Comparison of ENCODE assay signal across 18 mouse cellular contexts in genomic region chr11:98319120-98319519, GRCm38 (mm10). TPM values are rescaled to one million over a fixed set of nuclear protein-coding genes. Genes with fewer than 3 reads are reported as not detected.
DNase-seq lines count a peak whose midpoint lies in the region; ATAC-seq lines count a peak whose summit lies in the region.
"Had no signal": no experiment of that assay in that cellular context is flagged by ENCODE, and none has a peak within 500 bp of the region (broad histone marks: within the 10 kb centered on the region; RNA-seq: fewer than 3 reads in every experiment).

No protein-coding gene starts in this region.

- no peak for ATAC-seq in hindbrain, embryonic 15.5 days (ENCODE audit: low FRiP score, low read depth)
- no peak for ATAC-seq in hindbrain, embryonic 11.5 days (ENCODE audit: low FRiP score)
- peak; percentile 65; the same call in 1 of the 2 replicates for ATAC-seq in forebrain, embryonic 14.5 days
- ATAC-seq: intestine, postnatal 0 days had no signal

- peak overlapping the region; percentile 26; the same call in 1 of the 2 replicates for H3K4me2 ChIP-seq in hindbrain, embryonic 15.5 days
- no peak overlapping the region for H3K4me2 ChIP-seq in hindbrain, embryonic 11.5 days (replicated peaks; ENCODE audit: low read depth, low read length)
- peak overlapping the region; percentile 53 for H3K4me2 ChIP-seq in forebrain, embryonic 14.5 days (ENCODE audit: low read length)
- H3K4me2 ChIP-seq: lung, embryonic 14.5 days had no signal

- no peak for DNase-seq in hindbrain, embryonic 11.5 days (ENCODE audit: low spot score)
- DNase-seq in brain, adult 2 months (ENCODE audit: low read depth, low spot score) = peak; percentile 83
- peak; percentile 57 for DNase-seq in cerebellum, adult 8-10 months
- peak; percentile 84 for DNase-seq in forebrain, embryonic 14.5 days (ENCODE audit: low spot score)
- DNase-seq in adrenal gland, adult 8-10 months = no peak
- DNase-seq in lung, postnatal 14 days = no peak
- DNase-seq: adrenal gland, postnatal 25 days; kidney, postnatal 14 days; lung, embryonic 14.5 days; thymus, adult 2 months had no signal

- no peaks in the 10 kb centered on the region for H3K36me3 ChIP-seq in hindbrain, embryonic 15.5 days
- no peaks in the 10 kb centered on the region for H3K36me3 ChIP-seq in hindbrain, embryonic 11.5 days (ENCODE audit: control insufficient read depth, insufficient read depth, low read length)
- H3K36me3 ChIP-seq in forebrain, embryonic 14.5 days (ENCODE audit: control insufficient read depth, insufficient read depth, low read length) = no peaks in the 10 kb centered on the region

- no peaks in the 10 kb centered on the region for H3K9me3 ChIP-seq in hindbrain, embryonic 15.5 days
- H3K9me3 ChIP-seq in hindbrain, embryonic 11.5 days (ENCODE audit: control insufficient read depth, low read length) = no peaks in the 10 kb centered on the region
- H3K9me3 ChIP-seq in forebrain, embryonic 14.5 days (replicated peaks; ENCODE audit: control insufficient read depth, low read length) = no peaks in the 10 kb centered on the region
- H3K9me3 ChIP-seq: megakaryocyte, embryonic 14.5 days had no signal

- 2% methylated on average over 15 of the region's 15 CpGs for WGBS in hindbrain, embryonic 15.5 days
- WGBS in hindbrain, embryonic 11.5 days = 4% methylated on average over 15 of the region's 15 CpGs
- 2% methylated on average over 15 of the region's 15 CpGs for WGBS in forebrain, embryonic 14.5 days

- peaks cover 85% of the 10 kb centered on the region for H3K27me3 ChIP-seq in hindbrain, embryonic 15.5 days
- H3K27me3 ChIP-seq in hindbrain, embryonic 11.5 days (ENCODE audit: control insufficient read depth, insufficient read depth, low read length) = peaks cover 93% of the 10 kb centered on the region
- peaks cover 83% of the 10 kb centered on the region for H3K27me3 ChIP-seq in forebrain, embryonic 14.5 days (replicated peaks; ENCODE audit: control insufficient read depth, insufficient read depth, low read length)

- H3K4me1 ChIP-seq in hindbrain, embryonic 15.5 days (replicated peaks) = peaks cover 37% of the 10 kb centered on the region; the same call in 1 of the 2 replicates
- H3K4me1 ChIP-seq in hindbrain, embryonic 11.5 days (replicated peaks; ENCODE audit: control insufficient read depth, insufficient read depth, low read length) = no peaks in the 10 kb centered on the region
- H3K4me1 ChIP-seq in forebrain, embryonic 14.5 days (ENCODE audit: control insufficient read depth, insufficient read depth, low read length) = peaks cover 29% of the 10 kb centered on the region
- H3K4me1 ChIP-seq: megakaryocyte, embryonic 14.5 days had no signal

- H3K27ac ChIP-seq in hindbrain, embryonic 15.5 days (replicated peaks) = peak overlapping the region; percentile 67
- H3K27ac ChIP-seq in hindbrain, embryonic 11.5 days (ENCODE audit: low read depth, low read length) = no peak overlapping the region
- H3K27ac ChIP-seq in forebrain, embryonic 14.5 days (ENCODE audit: low read depth, low read length) = peak overlapping the region; percentile 95

- H3K4me3 ChIP-seq in hindbrain, embryonic 15.5 days = no peak overlapping the region
- no peak overlapping the region for H3K4me3 ChIP-seq in hindbrain, embryonic 11.5 days (ENCODE audit: low read depth, low read length)
- no peak overlapping the region for H3K4me3 ChIP-seq in forebrain, embryonic 14.5 days (ENCODE audit: low read depth, low read length)
- H3K4me3 ChIP-seq: erythroblast, embryonic 14.5 days; megakaryocyte, embryonic 14.5 days had no signal

- H3K9ac ChIP-seq in hindbrain, embryonic 15.5 days = no peak overlapping the region
- H3K9ac ChIP-seq in hindbrain, embryonic 11.5 days (ENCODE audit: low read depth, low read length) = no peak overlapping the region
- H3K9ac ChIP-seq in forebrain, embryonic 14.5 days (ENCODE audit: low read length) = no peak overlapping the region
- H3K9ac ChIP-seq: lung, embryonic 14.5 days had no signal

RNA-seq across cellular contexts. Expression of gene Neurod2, which starts 10.3 kb away (rescaled TPM):
- polyA plus RNA-seq in hindbrain, embryonic 15.5 days (2015; fragmentation: Nextera tagmentation; extraction: Ambion mirVana) = 20.9 and 28.6 TPM in 2 replicates
- polyA plus RNA-seq in hindbrain, embryonic 11.5 days (2014; fragmentation: Nextera tagmentation; extraction: Ambion mirVana) = 0.27 and 0.36 TPM in 2 replicates
- 64.1 and 90.9 TPM in 2 replicates for polyA plus RNA-seq in forebrain, embryonic 14.5 days (2014; fragmentation: Nextera tagmentation; extraction: Ambion mirVana)
- total RNA-seq in adrenal gland, adult 8-10 months (2022) = not detected
- total RNA-seq: adrenal gland, postnatal 25 days; heart, adult 8-10 months; heart, postnatal 25 days; liver, adult 2 months; MEL had no signal
- polyA plus RNA-seq: erythroblast, embryonic 14.5 days; intestine, postnatal 0 days; liver, adult 2 months; lung, embryonic 14.5 days had no signal

RNA-seq across cellular contexts. Expression of gene Ppp1r1b, which starts 29.1 kb away (rescaled TPM):
- 6.1 and 6.9 TPM in 2 replicates for polyA plus RNA-seq in hindbrain, embryonic 15.5 days (2015; fragmentation: Nextera tagmentation; extraction: Ambion mirVana)
- 0.29 and 0.70 TPM in 2 replicates for polyA plus RNA-seq in hindbrain, embryonic 11.5 days (2014; fragmentation: Nextera tagmentation; extraction: Ambion mirVana)
- polyA plus RNA-seq in forebrain, embryonic 14.5 days (2014; fragmentation: Nextera tagmentation; extraction: Ambion mirVana) = 33.1 and 42.2 TPM in 2 replicates
- under 1 TPM in 3 of 4 experiments, not detected in 1; 0.20 to 0.73 (median 0.56) TPM for total RNA-seq in adrenal gland, adult 8-10 months (2022)

RNA-seq across cellular contexts. Expression of gene Stard3, which starts 39.0 kb away (rescaled TPM):
- polyA plus RNA-seq in hindbrain, embryonic 15.5 days (2015; fragmentation: Nextera tagmentation; extraction: Ambion mirVana) = 36.5 and 40.3 TPM in 2 replicates
- polyA plus RNA-seq in hindbrain, embryonic 11.5 days (2014; fragmentation: Nextera tagmentation; extraction: Ambion mirVana) = 40.1 and 43.2 TPM in 2 replicates
- 43.8 and 46.6 TPM in 2 replicates for polyA plus RNA-seq in forebrain, embryonic 14.5 days (2014; fragmentation: Nextera tagmentation; extraction: Ambion mirVana)
- total RNA-seq in adrenal gland, adult 8-10 months (2022) = 10 to 100 TPM; 22.4 to 33.9 (median 29.1) TPM

Comparison
In these comparisons a context has a peak if more than half of its experiments do, and no peak if none do; other contexts are left out.
1. RNA of gene Neurod2, which starts 10.3 kb away (polyA plus RNA-seq): 64.1 to 90.9 TPM in forebrain, embryonic 14.5 days and 20.9 to 28.6 TPM in hindbrain, embryonic 15.5 days; 0.27 to 0.36 TPM in hindbrain, embryonic 11.5 days; every median in the first group is over 10 times any median in the second.
2. DNase-seq: peak in brain, adult 2 months (single experiment), cerebellum, adult 8-10 months (single experiment) and forebrain, embryonic 14.5 days (single experiment); none in hindbrain, embryonic 11.5 days (single experiment), adrenal gland, adult 8-10 months (single experiment) and lung, postnatal 14 days (single experiment).